In the genomic region with DNA sequence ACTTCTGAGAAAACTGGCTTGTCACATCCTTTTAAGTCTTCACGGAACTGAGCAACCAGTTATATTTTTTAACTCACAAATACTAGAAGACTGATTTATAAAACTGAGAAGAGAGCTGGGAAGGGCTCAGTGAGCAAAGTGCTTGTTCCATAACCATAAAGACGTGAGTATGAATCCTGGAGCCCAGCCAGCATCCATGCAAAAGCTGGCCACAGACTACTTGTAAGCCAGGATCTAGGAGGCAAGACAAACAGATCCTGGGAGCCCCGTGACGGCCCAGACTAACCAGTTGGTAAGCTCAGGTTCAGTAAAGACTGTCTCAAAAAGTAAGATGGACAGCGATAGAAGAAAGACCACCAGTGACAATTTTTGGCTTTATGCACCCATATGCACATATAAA, we compare ENCODE assay signal across 21 mouse cellular contexts.
A peak's percentile ranks its signal among the peaks of the same experiment; 100 is the strongest.
DNase-seq lines count a peak whose midpoint lies in the region; ATAC-seq and TF ChIP-seq lines count a peak whose summit lies in the region.
"Had no signal": no experiment of that assay in that cellular context is flagged by ENCODE, and none has a peak within 500 bp of the region (broad histone marks: within the 10 kb centered on the region; RNA-seq: fewer than 3 reads in every experiment).

No protein-coding gene starts in this region.

- no peak overlapping the region for H3K9ac ChIP-seq in lung, embryonic 14.5 days
- H3K9ac ChIP-seq: hindbrain, embryonic 12.5 days; limb, embryonic 15.5 days; liver, embryonic 14.5 days; neural tube, embryonic 12.5 days had no signal

- H3K4me2 ChIP-seq in lung, embryonic 14.5 days, result no peak overlapping the region
- H3K4me2 ChIP-seq: hindbrain, embryonic 12.5 days; limb, embryonic 15.5 days; neural tube, embryonic 12.5 days had no signal

- no peak for TF ChIP-seq CTCF in lung, embryonic 14.5 days (IDR thresholded peaks at IDR 0.05; ENCODE audit: low read depth)

- H3K36me3 ChIP-seq in lung, embryonic 14.5 days (ENCODE audit: insufficient read depth), result peaks cover 56% of the 10 kb centered on the region

- H3K27me3 ChIP-seq in lung, embryonic 14.5 days (ENCODE audit: insufficient read depth, low read length), result no peaks in the 10 kb centered on the region
- H3K27me3 ChIP-seq: hindbrain, embryonic 12.5 days; limb, embryonic 15.5 days; neural tube, embryonic 12.5 days had no signal

- no peak overlapping the region for H3K4me3 ChIP-seq in lung, embryonic 14.5 days (ENCODE audit: low read depth, low read length)
- H3K4me3 ChIP-seq: heart, embryonic 10.5 days; hindbrain, embryonic 12.5 days; left cerebral cortex, adult 2 months; limb, embryonic 15.5 days; neural tube, embryonic 12.5 days had no signal

- intact Hi-C loops in heart, postnatal 10 days (cut with DNase I), result no loop called here

- H3K9me3 ChIP-seq in lung, embryonic 14.5 days (ENCODE audit: low read depth, low read length), result no peaks in the 10 kb centered on the region
- H3K9me3 ChIP-seq: heart, embryonic 10.5 days; hindbrain, embryonic 12.5 days; limb, embryonic 15.5 days; neural tube, embryonic 12.5 days had no signal

- peak; percentile 68 for DNase-seq in heart, adult 11 months
- no peak for DNase-seq in heart, postnatal 10 days
- DNase-seq in lung, embryonic 14.5 days, result peak; percentile 61
- no peak for DNase-seq in lung, postnatal 25 days (ENCODE audit: low spot score)
- peak; percentile 44 for DNase-seq in fibroblast of lung, adult 2 months (ENCODE audit: low read depth)
- no peak for DNase-seq in urinary bladder, postnatal 4 days (ENCODE audit: low spot score in 2 of 2)
- no peak for DNase-seq in spleen, postnatal 4 days (ENCODE audit: low spot score in 2 of 2)
- DNase-seq: cerebellum, adult 11-12 months; kidney, postnatal 4 days; layer of hippocampus, adult 9-11 months; midbrain, embryonic 14.5 days; right cerebral cortex, postnatal 14 days; spleen, adult 18-20 months; thymus, postnatal 14 days had no signal

- no peaks in the 10 kb centered on the region for H3K4me1 ChIP-seq in lung, embryonic 14.5 days (ENCODE audit: insufficient read depth)
- H3K4me1 ChIP-seq: heart, embryonic 10.5 days; hindbrain, embryonic 12.5 days; limb, embryonic 15.5 days; neural tube, embryonic 12.5 days had no signal

- no peak overlapping the region for H3K27ac ChIP-seq in lung, embryonic 14.5 days (ENCODE audit: low read depth)
- H3K27ac ChIP-seq: heart, embryonic 10.5 days; hindbrain, embryonic 12.5 days; left cerebral cortex, adult 2 months; limb, embryonic 15.5 days; liver, embryonic 14.5 days; neural tube, embryonic 12.5 days had no signal

- 58% methylated on average over 5 of the region's 5 CpGs for WGBS in lung, embryonic 14.5 days

- ATAC-seq in lung, embryonic 14.5 days (ENCODE audit: insufficient read depth), result no peak
- ATAC-seq: intestine, postnatal 0 days had no signal

Comparison
In these comparisons a context has a peak if more than half of its experiments do, and no peak if none do; other contexts are left out.
1. DNase-seq: peak in heart, adult 11 months (single experiment), lung, embryonic 14.5 days (single experiment) and fibroblast of lung, adult 2 months (single experiment); none in heart, postnatal 10 days (0 of 2), lung, postnatal 25 days (single experiment), urinary bladder, postnatal 4 days (0 of 2) and spleen, postnatal 4 days (0 of 2).